Mouse (Mus musculus) retina, postnatal 7 days (tissue): ENCODE measurements at regions not wholly inside any gene's neighbourhood (a gene's known extent, or its start where the extent isn't known, plus 50 kb on each side); places are given as distances from the start of the nearest gene placed in this dataset.

Source experiments
- DNase-seq: peaks from one replicate; pipeline ENCODE4 v3.0.0-alpha.2; 2012; ENCODE audit warnings: low read depth, low spot score

GRCm38 (mm10) chr10:102943156-102943555 lies 86.9 kb downstream of the Alx1 start:
- no peak for DNase-seq

DNA sequence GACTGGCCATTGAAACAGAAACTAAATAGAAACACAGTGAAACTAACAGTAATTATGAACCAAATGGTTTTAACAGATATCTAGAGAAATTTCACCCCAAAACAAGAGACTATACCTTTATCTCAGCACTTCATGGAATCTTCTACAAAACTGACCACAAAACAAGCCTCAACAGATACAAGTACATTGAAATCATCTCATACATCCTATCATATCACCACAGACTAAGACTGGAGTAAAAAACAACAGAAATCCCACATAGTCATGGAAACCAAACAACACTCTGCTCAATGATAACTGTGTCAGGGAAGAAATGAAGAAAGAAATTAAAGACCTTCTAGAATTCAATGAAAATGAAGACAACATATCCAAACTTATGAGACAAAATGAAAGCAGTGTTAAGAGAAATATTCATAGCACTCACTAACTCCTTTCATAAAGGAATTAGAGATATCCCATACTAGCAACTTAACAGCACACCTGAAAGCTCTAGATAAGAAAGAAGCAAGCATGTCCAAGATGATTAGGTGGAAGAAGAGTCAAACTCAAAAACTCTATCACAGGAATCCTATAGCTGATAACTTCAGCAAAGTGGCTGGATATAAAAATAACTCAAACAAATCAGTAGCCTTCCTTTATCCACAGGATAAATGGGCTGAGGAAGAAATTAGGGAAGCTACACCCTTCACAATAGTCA lies 89.0 kb downstream of the Alx1 start:
- no peak for DNase-seq

- DNase-seq, result no peak
These were observed 98.6 kb downstream of the Alx1 start for GRCm38 (mm10) chr10:102931445-102931844.

DNA sequence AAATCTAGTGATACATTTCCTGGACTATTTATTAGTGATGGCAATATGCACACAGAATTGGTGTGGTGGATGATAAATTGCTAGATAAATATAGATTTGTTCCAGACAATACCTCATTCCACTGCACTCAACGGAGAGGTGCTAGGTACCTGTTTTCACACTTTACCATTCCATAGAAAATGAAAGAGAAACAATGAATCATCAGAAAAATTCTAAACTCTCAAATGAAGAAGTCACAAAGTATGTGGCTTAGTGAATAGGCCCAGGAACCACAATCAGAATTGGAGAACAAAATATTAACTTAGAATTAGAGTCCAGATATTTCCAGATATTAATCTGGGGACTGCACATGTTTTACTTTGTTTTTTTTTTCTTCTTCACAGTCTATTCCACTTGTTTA lies 101.4 kb downstream of the Alx1 start:
- DNase-seq, result no peak

DNA sequence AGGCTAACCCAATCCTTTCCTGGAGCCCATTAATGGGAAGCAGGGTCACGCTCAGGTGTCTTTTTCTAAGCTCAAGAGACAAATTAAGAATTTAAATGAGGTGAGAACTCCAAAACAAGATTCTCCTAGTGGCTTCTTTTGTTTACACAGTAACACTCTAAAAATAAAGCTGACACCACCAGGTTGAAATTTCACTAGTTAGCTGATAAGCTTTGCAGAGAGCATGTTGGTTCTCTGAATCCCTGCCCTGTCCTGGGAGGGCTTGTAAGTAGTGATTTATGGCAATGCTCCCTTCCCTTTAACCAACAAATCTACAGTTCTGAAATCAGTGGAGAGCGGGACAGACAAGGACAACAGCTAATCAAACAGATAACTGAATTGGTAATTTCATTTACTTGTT lies 132.6 kb downstream of the Alx1 start:
- DNase-seq, result no peak

- no peak for DNase-seq
These were observed 134.1 kb downstream of the Alx1 start for GRCm38 (mm10) chr10:102895952-102896351.

DNA sequence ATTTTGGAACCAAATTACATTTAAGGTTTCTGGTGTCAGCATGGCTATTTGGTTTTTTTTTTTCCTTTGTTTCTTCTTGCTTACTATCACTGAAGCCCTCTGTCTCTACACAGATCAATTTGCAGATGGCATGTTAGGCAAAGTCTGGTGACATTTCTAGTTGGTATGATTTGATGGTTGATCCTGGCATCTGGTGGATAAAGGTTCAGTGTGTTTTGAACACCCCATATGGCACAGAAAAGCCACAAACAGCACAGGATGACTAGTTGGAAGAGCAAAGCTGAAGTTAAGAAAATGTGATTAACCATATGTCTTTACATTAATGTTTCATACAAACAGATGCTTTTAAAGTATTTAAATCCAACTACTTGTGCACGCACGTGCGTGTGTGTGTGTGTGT lies 137.6 kb downstream of the Alx1 start:
- no peak for DNase-seq

- DNase-seq, result no peak
These were observed 140.3 kb downstream of the Alx1 start for GRCm38 (mm10) chr10:102889709-102890108.

DNA sequence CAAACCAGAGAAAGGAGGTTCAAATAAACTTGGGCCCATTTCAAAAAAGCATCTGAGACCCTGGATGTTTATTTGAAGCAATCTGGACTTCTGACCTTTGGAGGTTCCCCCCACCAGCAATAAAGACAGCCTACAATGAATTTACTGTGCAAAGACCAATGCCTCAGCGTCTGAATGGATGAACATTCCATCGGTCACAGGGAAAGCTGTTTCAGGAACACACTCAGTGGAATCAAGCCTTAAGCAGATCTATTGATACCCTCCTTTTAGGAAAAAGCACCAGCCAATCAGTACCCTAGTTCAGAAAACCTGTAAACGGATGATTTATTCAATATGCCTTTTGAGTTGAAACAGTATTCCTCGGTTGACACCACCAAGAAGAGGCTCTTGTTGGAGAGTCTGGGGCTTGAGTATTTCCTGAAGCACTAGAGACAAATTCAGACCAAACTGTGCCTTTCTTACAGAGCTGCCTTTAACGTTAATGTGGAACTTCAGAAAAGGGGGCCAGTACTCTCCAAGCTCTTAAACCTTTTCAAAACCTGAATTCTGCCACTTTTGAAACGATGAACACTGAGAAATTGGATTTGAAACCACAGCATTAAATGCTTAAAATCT lies 148.1 kb downstream of the Alx1 start:
- no peak for DNase-seq

DNA sequence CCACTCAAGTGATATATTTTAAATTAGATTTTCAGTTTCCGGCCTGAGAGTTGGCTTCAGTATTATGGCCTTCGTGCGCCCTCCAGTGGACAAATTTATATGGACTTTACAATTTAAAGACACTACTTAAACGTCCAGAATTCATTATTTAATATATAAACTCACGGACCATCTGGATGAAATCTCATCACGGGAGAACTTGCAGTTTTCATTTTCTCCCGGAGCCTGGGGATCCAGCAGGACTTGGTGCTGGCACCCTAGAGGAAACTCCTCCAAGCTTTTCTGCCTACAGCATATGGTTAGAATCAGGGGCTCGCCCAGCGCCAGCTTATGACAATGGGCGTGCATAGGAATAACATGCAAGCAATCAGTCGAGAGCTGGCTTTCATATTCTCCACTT lies 152.0 kb downstream of the Alx1 start:
- peak; percentile 16 for DNase-seq

- no peak for DNase-seq
These were observed 153.1 kb downstream of the Alx1 start for GRCm38 (mm10) chr10:102876946-102877345.

GRCm38 (mm10) chr10:102866920-102867319 lies 163.1 kb downstream of the Alx1 start:
- DNase-seq, result no peak

DNA sequence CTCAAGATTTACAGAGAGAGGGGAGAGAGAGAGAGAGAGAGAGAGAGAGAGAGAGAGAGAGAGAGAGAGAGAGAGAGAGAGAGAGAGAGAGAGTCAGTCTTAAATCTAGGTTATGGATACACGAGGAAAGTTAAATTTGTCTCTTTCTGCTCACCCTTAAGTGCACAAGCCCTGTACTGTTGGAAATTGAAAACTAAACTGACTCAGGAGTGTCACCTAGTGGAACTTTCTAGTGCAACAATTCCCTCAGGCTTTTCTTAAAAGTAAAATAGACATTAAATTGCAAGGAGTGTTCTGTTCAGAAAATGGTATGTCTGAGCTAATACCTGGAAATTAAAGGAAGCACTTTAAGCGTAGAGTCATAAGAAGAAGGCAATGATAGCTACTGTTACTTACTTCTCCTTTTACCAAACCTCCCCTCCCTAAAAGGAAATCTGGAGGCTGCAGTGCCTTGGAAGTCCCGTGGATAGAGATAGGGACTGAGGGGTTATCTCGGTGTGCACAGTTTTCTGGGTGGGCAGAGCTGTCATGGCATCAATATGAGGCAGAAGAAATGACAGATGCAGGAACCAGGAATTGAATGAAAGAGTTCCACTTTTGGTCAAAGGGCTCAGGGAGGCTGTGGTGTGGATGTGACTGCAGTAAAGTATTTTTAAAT lies 193.3 kb downstream of the Alx1 start:
- DNase-seq, result no peak

DNA sequence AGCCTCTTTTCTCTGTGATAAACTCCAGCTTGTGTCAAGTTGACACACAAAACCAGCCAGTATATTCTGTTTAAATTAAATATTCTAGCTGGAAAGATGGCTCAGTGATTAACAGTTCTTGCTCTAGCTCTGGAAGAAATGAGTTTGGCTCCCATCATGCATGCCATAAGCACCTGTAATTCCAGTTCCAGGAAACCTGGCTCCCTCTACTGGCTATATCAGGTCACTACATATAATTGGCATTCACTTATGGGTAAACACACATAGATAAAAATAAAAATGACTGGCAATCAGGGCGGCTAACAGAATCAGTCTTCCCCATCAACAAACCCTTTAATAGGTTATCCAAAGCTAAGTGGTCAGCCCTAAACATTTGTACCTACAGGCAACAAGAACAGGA lies 194.2 kb downstream of the Alx1 start:
- no peak for DNase-seq

- DNase-seq, result no peak
These were observed 200.4 kb downstream of the Alx1 start for GRCm38 (mm10) chr10:102829606-102830005.

DNA sequence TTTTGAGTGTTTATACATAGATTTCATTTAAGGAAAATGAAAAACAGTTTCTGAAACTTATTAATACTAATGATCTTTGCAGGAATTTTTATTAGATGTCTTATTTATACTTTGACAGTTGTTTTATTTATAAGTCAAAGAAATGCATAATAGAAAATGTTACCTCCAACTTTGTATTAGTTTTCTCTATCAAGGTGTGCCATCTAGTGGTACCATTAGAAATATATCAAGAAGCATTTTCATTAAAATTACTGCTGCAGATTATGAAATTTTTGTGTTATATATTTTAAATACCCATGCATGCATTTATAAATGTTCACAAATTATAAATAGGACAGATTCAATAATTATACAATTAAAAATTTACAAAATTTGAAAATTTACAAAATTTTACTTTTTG lies 206.6 kb downstream of the Alx1 start:
- no peak for DNase-seq

GRCm38 (mm10) chr10:102801391-102801790 lies 228.6 kb downstream of the Alx1 start:
- no peak for DNase-seq

DNA sequence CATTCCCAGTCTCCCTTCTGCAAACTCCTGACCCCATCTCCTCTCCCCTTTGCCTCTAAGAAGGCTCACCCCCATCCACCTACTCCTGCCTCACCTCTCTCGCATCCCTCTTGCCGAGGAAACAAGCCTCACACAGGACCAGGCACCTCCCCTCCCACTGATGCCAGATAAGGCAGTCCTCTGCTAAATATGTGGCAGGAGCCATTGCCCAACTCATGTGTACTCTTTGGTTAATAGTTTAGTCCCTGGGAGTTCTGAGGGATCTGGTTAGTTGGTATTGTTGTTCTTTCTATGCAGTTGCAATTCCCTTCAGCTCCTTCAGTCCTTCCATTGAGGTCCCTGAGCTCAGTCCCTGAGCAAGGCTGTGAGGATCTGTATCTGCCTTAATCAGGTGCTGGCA lies 250.8 kb downstream of the Alx1 start:
- no peak for DNase-seq

DNA sequence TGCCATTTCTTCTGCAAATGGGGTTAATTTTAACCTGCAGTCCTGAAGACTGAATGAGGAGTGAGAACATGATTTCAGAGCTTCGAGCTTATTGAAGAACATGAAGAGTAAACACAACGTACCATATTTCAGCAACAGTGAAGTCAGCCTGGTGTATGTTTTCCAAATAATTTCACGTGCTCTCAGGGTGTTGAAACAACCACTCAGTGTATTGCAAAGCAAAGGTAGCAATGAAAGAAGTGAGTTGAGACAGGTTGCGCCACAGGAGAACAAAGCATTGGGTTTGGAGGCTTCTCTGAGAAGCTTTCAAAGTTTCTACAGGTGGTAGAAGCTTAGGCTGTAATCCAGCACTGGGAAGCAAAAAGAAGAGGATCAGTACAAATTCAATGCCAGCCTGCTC lies 251.7 kb downstream of the Rassf9 start:
- no peak for DNase-seq

DNA sequence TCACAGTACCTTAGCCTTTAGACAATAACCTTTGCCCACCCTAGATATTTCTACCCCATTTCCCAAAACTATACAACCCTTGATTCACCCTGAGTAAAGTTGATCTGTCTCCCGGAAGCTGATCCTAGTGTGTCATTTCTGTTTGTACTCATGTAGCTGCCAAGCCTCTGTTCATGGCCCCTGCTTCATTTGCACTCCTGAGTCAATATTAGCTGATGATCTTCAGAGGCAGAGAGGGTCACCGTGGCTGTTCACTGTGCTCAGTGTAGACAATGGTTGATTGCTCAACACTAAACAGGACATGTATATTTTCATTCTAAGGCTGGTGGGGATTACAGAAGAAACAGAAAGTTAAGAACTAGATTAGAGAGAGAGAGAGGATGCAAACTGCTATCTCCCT lies 250.4 kb downstream of the Rassf9 start:
- no peak for DNase-seq

GRCm38 (mm10) chr10:102735207-102735606 lies 223.2 kb downstream of the Rassf9 start:
- no peak for DNase-seq

DNA sequence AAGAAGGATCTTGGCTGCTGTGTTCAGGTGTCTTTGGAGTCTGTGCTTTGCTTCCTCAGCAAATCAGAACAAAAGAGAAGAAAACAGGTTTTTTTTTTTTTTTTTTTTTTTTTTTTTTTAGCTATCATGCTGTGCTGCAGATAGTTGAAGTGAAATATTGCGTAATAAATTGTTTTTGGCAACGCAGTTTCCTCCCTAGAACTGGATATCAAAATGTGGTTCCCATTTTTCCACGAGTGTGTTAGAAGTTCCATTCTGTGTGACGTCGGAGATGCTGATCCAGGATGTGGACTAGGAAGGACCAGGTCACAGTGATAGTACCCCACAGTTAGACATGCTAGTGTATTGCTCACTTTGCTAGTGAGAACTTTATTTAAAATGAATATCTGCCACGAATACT lies 220.4 kb downstream of the Rassf9 start:
- no peak for DNase-seq

DNA sequence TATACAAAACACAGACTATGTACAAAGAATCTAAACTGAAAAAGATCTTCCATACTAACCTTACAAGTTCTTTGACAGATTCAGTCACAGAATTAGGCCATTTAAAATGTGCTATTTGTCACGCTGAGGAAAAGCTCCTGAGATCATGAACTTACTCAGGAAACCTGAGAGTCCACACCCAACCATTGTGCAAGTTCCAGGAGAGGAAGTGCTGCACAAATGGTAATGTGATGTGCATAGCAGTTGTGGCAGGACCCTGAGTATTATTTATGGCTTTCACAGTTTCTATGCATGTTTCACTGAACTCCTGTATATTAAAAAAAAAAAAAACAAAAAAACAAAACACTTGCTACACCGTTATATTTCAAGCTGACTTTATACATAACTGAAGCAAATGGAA lies 200.2 kb downstream of the Rassf9 start:
- DNase-seq, result no peak
